Mouse (Mus musculus): Measurements from ENCODE around the gene Hist2h3b. TPM values are rescaled to one million over a fixed set of nuclear protein-coding genes. Genes with fewer than 3 reads are reported as not detected.
A peak's percentile ranks its signal among the peaks of the same experiment; 100 is the strongest.
"Not testable (repeated sequence)": the region's sequence is repeated elsewhere in the genome, so short reads cannot be mapped to it uniquely, and the experiment has no call there.

The Hist2h3b gene
- 28.3 and 29.4 TPM in 2 replicates for polyA plus RNA-seq (2015; fragmentation: Nextera tagmentation; extraction: Ambion mirVana)

- Histone ChIP-seq H3K27ac (replicated peaks) (peak within 1 kb of the TSS; percentile 95), H3K4me3 (peak within 1 kb of the TSS; percentile 62), H3K9ac (peak within 1 kb of the TSS; percentile 85), H3K36me3 (no peaks in the 10 kb centered on the region), H3K9me3 (no peaks in the 10 kb centered on the region), H3K4me2 (peak within 1 kb of the TSS; percentile 86), H3K27me3 (replicated peaks) (no peaks in the 10 kb centered on the region), H3K4me1 (peaks cover 29% of the 10 kb centered on the region)
- no peak for ATAC-seq (ENCODE audit: extremely low read depth, insufficient number of reproducible peaks, low FRiP score, low TSS enrichment)
- 22% methylated on average over 30 of the region's 30 CpGs for WGBS
Observed at GRCm38 (mm10) chr3:96268051-96268775, at the start of gene Hist2h3b. Gene Hist2h3b, plus strand, starts transcription at chr3:96268654.

GRCm38 (mm10) chr3:96219191-96219641 lies 49.2 kb upstream of the Hist2h3b start:
- H3K9me3 ChIP-seq, result no peaks in the 10 kb centered on the region
- H3K36me3 ChIP-seq, result no peaks in the 10 kb centered on the region
- H3K4me1 ChIP-seq, result peaks cover 34% of the 10 kb centered on the region
- ATAC-seq (ENCODE audit: extremely low read depth, insufficient number of reproducible peaks, low FRiP score, low TSS enrichment), result peak; percentile 33; the same call in 1 of the 2 replicates
- peak overlapping the region; percentile 82 for H3K4me2 ChIP-seq
- no peaks in the 10 kb centered on the region for H3K27me3 ChIP-seq (replicated peaks)
- peak overlapping the region; percentile 98 for H3K27ac ChIP-seq (replicated peaks)
- peak overlapping the region; percentile 74 for H3K4me3 ChIP-seq
- peak overlapping the region; percentile 89 for H3K9ac ChIP-seq
- under 1% methylated on average over 12 of the region's 12 CpGs for WGBS

GRCm38 (mm10) chr3:96219661-96220130 lies 48.8 kb upstream of the Hist2h3b start, which contains the start of the genes Bola1 and Hist2h2ab:
Gene Bola1, minus strand, starts transcription at chr3:96219709.
Gene Hist2h2ab, plus strand, starts transcription at chr3:96219865.
- WGBS, result under 1% methylated on average over 37 of the region's 37 CpGs

GRCm38 (mm10) chr3:96220131-96220764 lies 48.2 kb upstream of the Hist2h3b start:
- Histone ChIP-seq H3K4me1 (peaks cover 42% of the 10 kb centered on the region), H3K4me2 (peak overlapping the region; percentile 82), H3K9ac (peak overlapping the region; percentile 89), H3K4me3 (peak overlapping the region; percentile 74), H3K27ac (replicated peaks) (peak overlapping the region; percentile 98)
- H3K36me3 ChIP-seq; H3K27me3 ChIP-seq (replicated peaks); ATAC-seq (ENCODE audit: extremely low read depth, insufficient number of reproducible peaks, low FRiP score, low TSS enrichment); H3K9me3 ChIP-seq: not testable (repeated sequence)
- WGBS, result under 1% methylated on average over 38 of the region's 47 CpGs

More at GRCm38 (mm10) chr3:96219661-96220130, 48.8 kb upstream of the Hist2h3b start, which contains the start of the genes Bola1 and Hist2h2ab:
- H3K4me2 ChIP-seq, result peak within 1 kb of the TSS; percentile 82
- no peaks in the 10 kb centered on the region for H3K9me3 ChIP-seq
- H3K4me1 ChIP-seq, result peaks cover 36% of the 10 kb centered on the region
- H3K9ac ChIP-seq, result peak within 1 kb of the TSS; percentile 89
- no peaks in the 10 kb centered on the region for H3K36me3 ChIP-seq
- H3K27me3 ChIP-seq (replicated peaks), result no peaks in the 10 kb centered on the region
- H3K4me3 ChIP-seq, result peak within 1 kb of the TSS; percentile 74
- peak within 1 kb of the TSS; percentile 98 for H3K27ac ChIP-seq (replicated peaks)
- peak; percentile 68 for ATAC-seq (ENCODE audit: extremely low read depth, insufficient number of reproducible peaks, low FRiP score, low TSS enrichment)

GRCm38 (mm10) chr3:96220765-96221639 lies 47.5 kb upstream of the Hist2h3b start, which contains the start of the genes Hist2h2ac and Hist2h2be:
Gene Hist2h2ac, minus strand, starts transcription at chr3:96220880.
Gene Hist2h2be, plus strand, starts transcription at chr3:96221119.
- WGBS, result under 1% methylated on average over 43 of the region's 43 CpGs
- H3K9ac ChIP-seq, result peak within 1 kb of the TSS; percentile 89
- H3K27me3 ChIP-seq (replicated peaks), result no peaks in the 10 kb centered on the region
- no peaks in the 10 kb centered on the region for H3K36me3 ChIP-seq
- peak within 1 kb of the TSS; percentile 82 for H3K4me2 ChIP-seq
- peaks cover 49% of the 10 kb centered on the region for H3K4me1 ChIP-seq
- H3K9me3 ChIP-seq, result no peaks in the 10 kb centered on the region
- H3K27ac ChIP-seq (replicated peaks), result peak within 1 kb of the TSS; percentile 98
- ATAC-seq (ENCODE audit: extremely low read depth, insufficient number of reproducible peaks, low FRiP score, low TSS enrichment), result peak; percentile 78
- H3K4me3 ChIP-seq, result peak within 1 kb of the TSS; percentile 74

GRCm38 (mm10) chr3:96221640-96222038 lies 46.8 kb upstream of the Hist2h3b start:
- Histone ChIP-seq H3K9me3 (no peaks in the 10 kb centered on the region), H3K9ac (peak overlapping the region; percentile 89), H3K4me2 (peak overlapping the region; percentile 82), H3K4me1 (peaks cover 56% of the 10 kb centered on the region), H3K36me3 (no peaks in the 10 kb centered on the region), H3K4me3 (peak overlapping the region; percentile 74), H3K27ac (replicated peaks) (peak overlapping the region; percentile 98), H3K27me3 (replicated peaks) (no peaks in the 10 kb centered on the region)
- ATAC-seq (ENCODE audit: extremely low read depth, insufficient number of reproducible peaks, low FRiP score, low TSS enrichment), result no peak
- 30% methylated on average over 9 of the region's 9 CpGs for WGBS

GRCm38 (mm10) chr3:96222774-96223173 lies 45.7 kb upstream of the Hist2h3b start:
- Histone ChIP-seq H3K36me3 (no peaks in the 10 kb centered on the region), H3K27me3 (replicated peaks) (no peaks in the 10 kb centered on the region), H3K4me2 (peak overlapping the region; percentile 82), H3K27ac (replicated peaks) (no peak overlapping the region), H3K4me1 (peaks cover 64% of the 10 kb centered on the region), H3K9me3 (no peaks in the 10 kb centered on the region), H3K4me3 (no peak overlapping the region), H3K9ac (peak overlapping the region; percentile 89; the same call in 1 of the 2 replicates)
- WGBS, result 86% methylated on average over 4 of the region's 4 CpGs
- ATAC-seq (ENCODE audit: extremely low read depth, insufficient number of reproducible peaks, low FRiP score, low TSS enrichment), result no peak

- ATAC-seq (ENCODE audit: extremely low read depth, insufficient number of reproducible peaks, low FRiP score, low TSS enrichment), result no peak
- Histone ChIP-seq H3K9ac (peak overlapping the region; percentile 56; the same call in 1 of the 2 replicates), H3K27me3 (replicated peaks) (no peaks in the 10 kb centered on the region), H3K27ac (replicated peaks) (no peak overlapping the region), H3K4me2 (peak overlapping the region; percentile 18; the same call in 1 of the 2 replicates), H3K4me3 (no peak overlapping the region), H3K4me1 (peaks cover 57% of the 10 kb centered on the region), H3K9me3 (no peaks in the 10 kb centered on the region), H3K36me3 (no peaks in the 10 kb centered on the region)
- WGBS, result 36% methylated on average over 2 of the region's 2 CpGs
Observed at GRCm38 (mm10) chr3:96225421-96225820, 43.0 kb upstream of the Hist2h3b start.

GRCm38 (mm10) chr3:96226695-96227648 lies 41.5 kb upstream of the Hist2h3b start:
- no peak for ATAC-seq (ENCODE audit: extremely low read depth, insufficient number of reproducible peaks, low FRiP score, low TSS enrichment)
- H3K9me3 ChIP-seq, result no peaks in the 10 kb centered on the region
- no peak overlapping the region for H3K4me3 ChIP-seq
- H3K4me1 ChIP-seq, result peaks cover 50% of the 10 kb centered on the region
- 65% methylated on average over 8 of the region's 8 CpGs for WGBS
- no peaks in the 10 kb centered on the region for H3K27me3 ChIP-seq (replicated peaks)
- no peak overlapping the region for H3K4me2 ChIP-seq
- no peak overlapping the region for H3K9ac ChIP-seq
- no peaks in the 10 kb centered on the region for H3K36me3 ChIP-seq
- no peak overlapping the region for H3K27ac ChIP-seq (replicated peaks)

GRCm38 (mm10) chr3:96228828-96229227 lies 39.6 kb upstream of the Hist2h3b start:
- WGBS, result 75% methylated on average over 2 of the region's 2 CpGs
- no peak for ATAC-seq (ENCODE audit: extremely low read depth, insufficient number of reproducible peaks, low FRiP score, low TSS enrichment)

More at GRCm38 (mm10) chr3:96228828-96229227, 39.6 kb upstream of the Hist2h3b start:
- Histone ChIP-seq H3K4me3 (no peak overlapping the region), H3K27ac (replicated peaks) (no peak overlapping the region), H3K9ac (no peak overlapping the region), H3K27me3 (replicated peaks) (no peaks in the 10 kb centered on the region), H3K4me1 (peaks cover 34% of the 10 kb centered on the region), H3K36me3 (no peaks in the 10 kb centered on the region), H3K9me3 (no peaks in the 10 kb centered on the region), H3K4me2 (no peak overlapping the region)

Measured in heart, embryonic 13.5 days (tissue).